Mouse (Mus musculus): ENCODE results near the gene Taf10. TPM values are rescaled to one million over a fixed set of nuclear protein-coding genes. Genes with fewer than 3 reads are reported as not detected.

Taf10 gene
- polyA plus RNA-seq (2015; fragmentation: Nextera tagmentation; extraction: Ambion mirVana) = 109 and 118 TPM in 2 replicates

GRCm38 (mm10) chr7:105743926-105744590, at the start of gene Taf10:
Gene Taf10 (minus strand): TSS chr7:105744361.
- Histone ChIP-seq H3K36me3 (ENCODE audit: control insufficient read depth, insufficient read depth, low read length) (peaks cover 15% of the 10 kb centered on the region), H3K9ac (ENCODE audit: low read length) (peak within 1 kb of the TSS; percentile 90), H3K27me3 (ENCODE audit: control insufficient read depth, insufficient read depth, low read length) (no peaks in the 10 kb centered on the region), H3K4me1 (replicated peaks; ENCODE audit: control insufficient read depth, insufficient read depth) (no peaks in the 10 kb centered on the region), H3K9me3 (ENCODE audit: control insufficient read depth, low read length) (no peaks in the 10 kb centered on the region), H3K27ac (replicated peaks) (peak within 1 kb of the TSS; percentile 90), H3K4me3 (ENCODE audit: low read depth, low read length) (peak within 1 kb of the TSS; percentile 80), H3K4me2 (replicated peaks; ENCODE audit: low read depth) (peak within 1 kb of the TSS; percentile 96)
- WGBS = under 1% methylated on average over 62 of the region's 67 CpGs
- DNase-seq (ENCODE audit: low spot score) = peak; percentile 93
- no peak for TF ChIP-seq EP300 (optimal IDR thresholded peaks at IDR 0.05)
- TF ChIP-seq CTCF (IDR thresholded peaks at IDR 0.05; ENCODE audit: low read depth) = peak; percentile 63
- ATAC-seq (ENCODE audit: low FRiP score, low TSS enrichment) = peak; percentile 98

- no peak overlapping the region for H3K27ac ChIP-seq (replicated peaks)
- TF ChIP-seq CTCF (IDR thresholded peaks at IDR 0.05; ENCODE audit: low read depth) = no peak
- TF ChIP-seq EP300 (optimal IDR thresholded peaks at IDR 0.05) = no peak
- H3K27me3 ChIP-seq (ENCODE audit: control insufficient read depth, insufficient read depth, low read length) = no peaks in the 10 kb centered on the region
- no peak overlapping the region for H3K4me3 ChIP-seq (ENCODE audit: low read depth, low read length)
- no peak overlapping the region for H3K9ac ChIP-seq (ENCODE audit: low read length)
- no peaks in the 10 kb centered on the region for H3K9me3 ChIP-seq (ENCODE audit: control insufficient read depth, low read length)
- 73% methylated on average over 7 of the region's 7 CpGs for WGBS
- no peaks in the 10 kb centered on the region for H3K36me3 ChIP-seq (ENCODE audit: control insufficient read depth, insufficient read depth, low read length)
- DNase-seq (ENCODE audit: low spot score) = no peak
- no peak overlapping the region for H3K4me2 ChIP-seq (replicated peaks; ENCODE audit: low read depth)
- ATAC-seq (ENCODE audit: low FRiP score, low TSS enrichment) = no peak
- H3K4me1 ChIP-seq (replicated peaks; ENCODE audit: control insufficient read depth, insufficient read depth) = no peaks in the 10 kb centered on the region
Measured at GRCm38 (mm10) chr7:105793701-105794100, 49.5 kb upstream of the Taf10 start.

GRCm38 (mm10) chr7:105791147-105791546, 47.0 kb upstream of the Taf10 start:
- ATAC-seq (ENCODE audit: low FRiP score, low TSS enrichment) = no peak
- Histone ChIP-seq H3K27me3 (ENCODE audit: control insufficient read depth, insufficient read depth, low read length) (0 out of 2 replicates have a peak, but pooled peaks cover 3% of the 10 kb centered on the region), H3K36me3 (ENCODE audit: control insufficient read depth, insufficient read depth, low read length) (no peaks in the 10 kb centered on the region), H3K9me3 (ENCODE audit: control insufficient read depth, low read length) (no peaks in the 10 kb centered on the region), H3K4me1 (replicated peaks; ENCODE audit: control insufficient read depth, insufficient read depth) (no peaks in the 10 kb centered on the region; the same call in 1 of the 2 replicates), H3K4me3 (ENCODE audit: low read depth, low read length) (no peak overlapping the region), H3K27ac (replicated peaks) (no peak overlapping the region), H3K4me2 (replicated peaks; ENCODE audit: low read depth) (no peak overlapping the region), H3K9ac (ENCODE audit: low read length) (no peak overlapping the region)
- WGBS = 78% methylated on average over 1 of the region's 1 CpGs
- TF ChIP-seq EP300 (optimal IDR thresholded peaks at IDR 0.05) (no peak), CTCF (IDR thresholded peaks at IDR 0.05; ENCODE audit: low read depth) (no peak)
- no peak for DNase-seq (ENCODE audit: low spot score)

- TF ChIP-seq CTCF (IDR thresholded peaks at IDR 0.05; ENCODE audit: low read depth) = no peak; the same call in 1 of the 2 replicates
- no peak for TF ChIP-seq EP300 (optimal IDR thresholded peaks at IDR 0.05)
- Histone ChIP-seq H3K9ac (ENCODE audit: low read length) (peak within 1 kb of the TSS; percentile 87), H3K9me3 (ENCODE audit: control insufficient read depth, low read length) (no peaks in the 10 kb centered on the region), H3K36me3 (ENCODE audit: control insufficient read depth, insufficient read depth, low read length) (no peaks in the 10 kb centered on the region), H3K4me3 (ENCODE audit: low read depth, low read length) (peak within 1 kb of the TSS; percentile 75), H3K4me2 (replicated peaks; ENCODE audit: low read depth) (peak within 1 kb of the TSS; percentile 68), H3K27me3 (ENCODE audit: control insufficient read depth, insufficient read depth, low read length) (0 out of 2 replicates have a peak, but pooled peaks cover 3% of the 10 kb centered on the region), H3K4me1 (replicated peaks; ENCODE audit: control insufficient read depth, insufficient read depth) (no peaks in the 10 kb centered on the region; the same call in 1 of the 2 replicates), H3K27ac (replicated peaks) (peak within 1 kb of the TSS; percentile 90)
- WGBS = under 1% methylated on average over 71 of the region's 97 CpGs
- DNase-seq (ENCODE audit: low spot score) (peak; percentile 47), ATAC-seq (ENCODE audit: low FRiP score, low TSS enrichment) (peak; percentile 72)
Measured at GRCm38 (mm10) chr7:105787285-105788140, 43.4 kb upstream of the Taf10 start, which contains the start of gene Dchs1. Gene Dchs1 (minus strand): TSS chr7:105787654.

GRCm38 (mm10) chr7:105786506-105787284, 42.5 kb upstream of the Taf10 start:
- H3K4me3 ChIP-seq (ENCODE audit: low read depth, low read length) = peak overlapping the region; percentile 75
- ATAC-seq (ENCODE audit: low FRiP score, low TSS enrichment) (peak; percentile 72), DNase-seq (ENCODE audit: low spot score) (peak; percentile 23)
- 8% methylated on average over 18 of the region's 20 CpGs for WGBS
- TF ChIP-seq CTCF (IDR thresholded peaks at IDR 0.05; ENCODE audit: low read depth) (no peak), EP300 (optimal IDR thresholded peaks at IDR 0.05) (no peak)
- peak overlapping the region; percentile 87 for H3K9ac ChIP-seq (ENCODE audit: low read length)
- peak overlapping the region; percentile 90 for H3K27ac ChIP-seq (replicated peaks)
- H3K27me3 ChIP-seq (ENCODE audit: control insufficient read depth, insufficient read depth, low read length) = 0 out of 2 replicates have a peak, but pooled peaks cover 3% of the 10 kb centered on the region
- no peaks in the 10 kb centered on the region for H3K9me3 ChIP-seq (ENCODE audit: control insufficient read depth, low read length)
- peak overlapping the region; percentile 68 for H3K4me2 ChIP-seq (replicated peaks; ENCODE audit: low read depth)
- H3K36me3 ChIP-seq (ENCODE audit: control insufficient read depth, insufficient read depth, low read length) = no peaks in the 10 kb centered on the region
- H3K4me1 ChIP-seq (replicated peaks; ENCODE audit: control insufficient read depth, insufficient read depth) = no peaks in the 10 kb centered on the region; the same call in 1 of the 2 replicates
